Mouse (Mus musculus): Measurements from ENCODE around the gene Ptprj. TPM values are rescaled to one million over a fixed set of nuclear protein-coding genes. Genes with fewer than 3 reads are reported as not detected.

Gene Ptprj
- total and polyA plus RNA-seq, 2 experiments: 12.1 to 35.2 TPM

DNA sequence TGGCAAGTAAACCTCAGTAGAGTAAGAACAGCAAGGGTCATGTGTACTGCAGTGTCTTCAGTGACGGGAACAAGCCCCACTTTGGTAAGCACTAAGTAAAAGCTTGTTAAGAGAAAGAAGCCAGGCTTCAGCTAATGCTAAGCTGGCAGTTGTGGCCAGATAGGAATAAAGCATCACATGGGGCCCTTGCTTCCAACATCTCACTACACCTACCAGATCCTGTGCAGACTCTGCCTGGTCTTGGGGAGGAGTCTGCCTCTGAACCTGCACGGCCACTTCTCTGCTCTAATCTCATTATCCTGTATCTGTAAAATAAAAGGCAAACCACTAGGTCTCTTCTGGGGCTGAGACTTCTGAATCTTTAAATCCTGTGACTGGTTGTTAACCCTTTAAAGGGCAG is 39.2 kb upstream of the Ptprj start:
- Histone ChIP-seq H3K27me3 (ENCODE audit: control insufficient read depth, insufficient read depth, low read length) (no peaks in the 10 kb centered on the region), H3K79me2 (ENCODE audit: control insufficient read depth, insufficient read depth, low read length) (no peaks in the 10 kb centered on the region), H3K4me1 (ENCODE audit: control insufficient read depth, insufficient read depth, low read length) (no peaks in the 10 kb centered on the region), H3K4me3 (ENCODE audit: insufficient read depth, low read depth, low read length) (no peak overlapping the region), H3K27ac (replicated peaks; ENCODE audit: insufficient read depth, low read depth, low read length) (no peak overlapping the region), H3K9ac (ENCODE audit: low read depth, low read length) (no peak overlapping the region), H3K36me3 (ENCODE audit: control insufficient read depth, insufficient read depth, low read length) (no peaks in the 10 kb centered on the region)
- DNase-seq (ENCODE audit: extremely low read depth, low read depth, low spot score): no peak
- WGBS: 61% methylated on average over 2 of the region's 2 CpGs
- TF ChIP-seq POLR2A (IDR thresholded peaks at IDR 0.05; ENCODE audit: extremely low read depth, insufficient read depth, low read length) (no peak), CTCF (IDR thresholded peaks at IDR 0.05; ENCODE audit: low read depth, low read length) (no peak)

DNA sequence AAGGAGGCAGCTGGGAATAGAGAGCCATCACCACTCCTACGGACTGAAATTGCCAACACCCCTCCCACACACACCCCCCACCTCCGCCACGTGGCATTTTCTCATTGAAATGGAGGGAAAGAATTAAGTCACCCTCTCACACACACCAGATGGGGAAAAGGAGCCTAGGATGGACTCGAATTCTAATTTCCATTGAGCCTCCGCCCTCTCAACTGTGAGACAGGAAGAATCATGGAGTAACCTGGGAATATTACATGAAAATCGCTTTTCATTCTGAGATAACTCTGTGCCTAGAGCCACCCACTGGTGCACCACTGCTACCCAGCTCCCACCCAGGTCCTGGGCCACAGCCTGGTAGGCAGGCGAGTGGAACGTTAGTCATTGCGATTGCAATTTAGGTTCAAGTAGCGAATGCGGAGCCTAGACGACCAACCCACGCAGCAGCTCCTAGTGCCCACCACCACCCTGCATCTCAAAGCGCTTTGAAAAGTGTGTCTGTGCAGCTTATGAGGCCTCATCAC is 34.3 kb upstream of the Ptprj start:
- WGBS: 88% methylated on average over 14 of the region's 14 CpGs
- no peaks in the 10 kb centered on the region for H3K36me3 ChIP-seq (ENCODE audit: control insufficient read depth, insufficient read depth, low read length)
- H3K9ac ChIP-seq (ENCODE audit: low read depth, low read length): no peak overlapping the region
- no peak overlapping the region for H3K27ac ChIP-seq (replicated peaks; ENCODE audit: insufficient read depth, low read depth, low read length)
- no peaks in the 10 kb centered on the region for H3K4me1 ChIP-seq (ENCODE audit: control insufficient read depth, insufficient read depth, low read length)
- TF ChIP-seq POLR2A (IDR thresholded peaks at IDR 0.05; ENCODE audit: extremely low read depth, insufficient read depth, low read length) (no peak), CTCF (IDR thresholded peaks at IDR 0.05; ENCODE audit: low read depth, low read length) (no peak)
- no peak for DNase-seq (ENCODE audit: extremely low read depth, low read depth, low spot score)
- H3K79me2 ChIP-seq (ENCODE audit: control insufficient read depth, insufficient read depth, low read length): no peaks in the 10 kb centered on the region
- no peaks in the 10 kb centered on the region for H3K27me3 ChIP-seq (ENCODE audit: control insufficient read depth, insufficient read depth, low read length)
- no peak overlapping the region for H3K4me3 ChIP-seq (ENCODE audit: insufficient read depth, low read depth, low read length)

GRCm38 (mm10) chr2:90613591-90613990 is 33.1 kb upstream of the Ptprj start:
- H3K27me3 ChIP-seq (ENCODE audit: control insufficient read depth, insufficient read depth, low read length): no peaks in the 10 kb centered on the region
- no peak for DNase-seq (ENCODE audit: extremely low read depth, low read depth, low spot score)
- no peaks in the 10 kb centered on the region for H3K36me3 ChIP-seq (ENCODE audit: control insufficient read depth, insufficient read depth, low read length)
- H3K4me1 ChIP-seq (ENCODE audit: control insufficient read depth, insufficient read depth, low read length): no peaks in the 10 kb centered on the region
- H3K9ac ChIP-seq (ENCODE audit: low read depth, low read length): no peak overlapping the region
- no peak overlapping the region for H3K27ac ChIP-seq (replicated peaks; ENCODE audit: insufficient read depth, low read depth, low read length)
- no peak for TF ChIP-seq CTCF (IDR thresholded peaks at IDR 0.05; ENCODE audit: low read depth, low read length)
- no peak for TF ChIP-seq POLR2A (IDR thresholded peaks at IDR 0.05; ENCODE audit: extremely low read depth, insufficient read depth, low read length)
- H3K79me2 ChIP-seq (ENCODE audit: control insufficient read depth, insufficient read depth, low read length): no peaks in the 10 kb centered on the region
- no peak overlapping the region for H3K4me3 ChIP-seq (ENCODE audit: insufficient read depth, low read depth, low read length)
- 78% methylated on average over 3 of the region's 3 CpGs for whole genome bisulfite sequencing

GRCm38 (mm10) chr2:90613006-90613405 is 32.6 kb upstream of the Ptprj start:
- Histone ChIP-seq H3K4me1 (ENCODE audit: control insufficient read depth, insufficient read depth, low read length) (no peaks in the 10 kb centered on the region), H3K36me3 (ENCODE audit: control insufficient read depth, insufficient read depth, low read length) (no peaks in the 10 kb centered on the region), H3K27ac (replicated peaks; ENCODE audit: insufficient read depth, low read depth, low read length) (no peak overlapping the region), H3K4me3 (ENCODE audit: insufficient read depth, low read depth, low read length) (no peak overlapping the region), H3K79me2 (ENCODE audit: control insufficient read depth, insufficient read depth, low read length) (no peaks in the 10 kb centered on the region), H3K9ac (ENCODE audit: low read depth, low read length) (no peak overlapping the region), H3K27me3 (ENCODE audit: control insufficient read depth, insufficient read depth, low read length) (no peaks in the 10 kb centered on the region)
- no peak for DNase-seq (ENCODE audit: extremely low read depth, low read depth, low spot score)
- 56% methylated on average over 2 of the region's 2 CpGs for WGBS
- TF ChIP-seq CTCF (IDR thresholded peaks at IDR 0.05; ENCODE audit: low read depth, low read length) (no peak), POLR2A (IDR thresholded peaks at IDR 0.05; ENCODE audit: extremely low read depth, insufficient read depth, low read length) (no peak)

DNA sequence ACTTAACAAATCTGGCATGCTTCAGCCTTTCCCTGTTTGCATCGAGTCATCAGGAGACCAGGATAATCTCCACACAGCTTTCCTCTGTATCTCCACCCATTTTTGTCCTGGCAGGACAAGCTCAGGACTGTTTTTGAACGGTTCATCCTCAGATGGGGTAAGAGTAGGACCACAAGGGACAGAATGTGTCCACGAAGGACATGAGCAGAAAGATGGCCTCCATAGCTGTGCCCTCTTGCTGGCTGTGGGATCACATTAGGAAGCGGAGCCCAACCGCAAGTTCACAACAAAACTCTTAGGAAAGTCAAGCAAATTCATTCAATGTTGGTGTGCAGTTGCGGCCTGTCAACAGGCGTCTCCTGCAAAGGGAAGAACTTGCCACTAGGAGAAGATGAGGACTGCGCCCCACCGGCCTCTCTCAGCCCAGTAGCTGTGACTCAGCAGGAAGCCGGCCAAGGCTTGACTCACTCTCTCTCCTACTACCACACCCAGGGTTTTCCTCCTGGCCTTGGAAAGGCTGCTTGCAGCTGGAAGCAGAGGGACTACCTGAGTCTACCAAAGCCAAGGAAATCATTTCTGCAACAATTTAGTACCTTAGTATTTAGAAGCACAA is 31.6 kb upstream of the Ptprj start:
- DNase-seq (ENCODE audit: extremely low read depth, low read depth, low spot score): no peak
- Histone ChIP-seq H3K27ac (replicated peaks; ENCODE audit: insufficient read depth, low read depth, low read length) (no peak overlapping the region), H3K4me1 (ENCODE audit: control insufficient read depth, insufficient read depth, low read length) (no peaks in the 10 kb centered on the region), H3K36me3 (ENCODE audit: control insufficient read depth, insufficient read depth, low read length) (no peaks in the 10 kb centered on the region), H3K27me3 (ENCODE audit: control insufficient read depth, insufficient read depth, low read length) (no peaks in the 10 kb centered on the region), H3K79me2 (ENCODE audit: control insufficient read depth, insufficient read depth, low read length) (no peaks in the 10 kb centered on the region), H3K9ac (ENCODE audit: low read depth, low read length) (no peak overlapping the region), H3K4me3 (ENCODE audit: insufficient read depth, low read depth, low read length) (no peak overlapping the region)
- TF ChIP-seq CTCF (IDR thresholded peaks at IDR 0.05; ENCODE audit: low read depth, low read length) (no peak), POLR2A (IDR thresholded peaks at IDR 0.05; ENCODE audit: extremely low read depth, insufficient read depth, low read length) (no peak)
- WGBS: 88% methylated on average over 10 of the region's 10 CpGs

GRCm38 (mm10) chr2:90601056-90601455 is 20.6 kb upstream of the Ptprj start:
- no peaks in the 10 kb centered on the region for H3K36me3 ChIP-seq (ENCODE audit: control insufficient read depth, insufficient read depth, low read length)
- no peak overlapping the region for H3K9ac ChIP-seq (ENCODE audit: low read depth, low read length)
- H3K27me3 ChIP-seq (ENCODE audit: control insufficient read depth, insufficient read depth, low read length): no peaks in the 10 kb centered on the region
- no peak overlapping the region for H3K4me3 ChIP-seq (ENCODE audit: insufficient read depth, low read depth, low read length)
- no peaks in the 10 kb centered on the region for H3K79me2 ChIP-seq (ENCODE audit: control insufficient read depth, insufficient read depth, low read length)
- no peak overlapping the region for H3K27ac ChIP-seq (replicated peaks; ENCODE audit: insufficient read depth, low read depth, low read length)
- H3K4me1 ChIP-seq (ENCODE audit: control insufficient read depth, insufficient read depth, low read length): no peaks in the 10 kb centered on the region
- 95% methylated on average over 3 of the region's 3 CpGs for WGBS
- no peak for DNase-seq (ENCODE audit: extremely low read depth, low read depth, low spot score)
- TF ChIP-seq CTCF (IDR thresholded peaks at IDR 0.05; ENCODE audit: low read depth, low read length) (no peak), POLR2A (IDR thresholded peaks at IDR 0.05; ENCODE audit: extremely low read depth, insufficient read depth, low read length) (no peak)
